Mouse (Mus musculus) midbrain, embryonic 16.5 days (tissue): Measurements from ENCODE around the gene Asf1b. TPM values are rescaled to one million over a fixed set of nuclear protein-coding genes. Genes with fewer than 3 reads are reported as not detected.

Source experiments
- ATAC-seq: fragments of 200-750 bp; cut with Nextera tagmentation; 2 replicates; pipeline ENCODE4 v1.8.0; 2017; ENCODE audit warnings: moderate TSS enrichment
- H3K27ac ChIP-seq: fragments of 300-500 bp; sonication (generic); 2 replicates; pipeline ENCODE4 v1.5.1; 2014; ENCODE audit warnings: mild to moderate bottlenecking, low read length, mixed read lengths
- H3K27me3 ChIP-seq: fragments of 300-500 bp; sonication (generic); 2 replicates; pipeline ENCODE4 v1.6.1; 2014; ENCODE audit warnings: low read depth, low read length, mixed read lengths; ENCODE audit not compliant: control insufficient read depth, insufficient read depth
- H3K36me3 ChIP-seq: fragments of 300-500 bp; sonication (generic); 2 replicates; pipeline ENCODE4 v1.6.1; 2014; ENCODE audit warnings: mild to moderate bottlenecking, low read length, moderate library complexity, mixed read lengths; ENCODE audit not compliant: control insufficient read depth, insufficient read depth
- H3K4me1 ChIP-seq: fragments of 300-500 bp; sonication (generic); 2 replicates; pipeline ENCODE4 v1.6.1; 2014; ENCODE audit warnings: mild to moderate bottlenecking, low read length, mixed read lengths; ENCODE audit not compliant: control insufficient read depth, insufficient read depth
- H3K4me2 ChIP-seq: fragments of 300-500 bp; sonication (generic); 2 replicates; pipeline ENCODE4 v1.6.1; 2014; ENCODE audit warnings: mild to moderate bottlenecking, low read length, mixed read lengths
- H3K4me3 ChIP-seq: fragments of 300-500 bp; sonication (generic); 2 replicates; pipeline ENCODE4 v1.5.1; 2014; ENCODE audit warnings: low read depth, mild to moderate bottlenecking, low read length, moderate library complexity, mixed read lengths
- H3K9ac ChIP-seq: fragments of 300-500 bp; sonication (generic); 2 replicates; pipeline ENCODE4 v1.6.1; 2014; ENCODE audit warnings: low read depth, low read length, mixed read lengths
- H3K9me3 ChIP-seq: fragments of 300-500 bp; sonication (generic); replicated peaks from 2 replicates; pipeline ENCODE4 v1.6.1; 2014; ENCODE audit warnings: mild to moderate bottlenecking, low read length, mixed read lengths; ENCODE audit not compliant: control insufficient read depth, poor library complexity, severe bottlenecking
- WGBS: fragments of 180-500 bp; shearing (Covaris S2); extraction: QIAGEN DNeasy Blood & Tissue Kit; methylation state at CpG from one replicate; pipeline ENCODE4 v1.1.7; 2014; 5-methylcytosine and 5-hydroxymethylcytosine counted together
- polyA plus RNA-seq: library from polyadenylated mRNA; unstranded; fragments of >200 nt; fragmentation: Nextera tagmentation; extraction: Ambion mirVana; gene quantifications from 2 replicates; pipeline ENCODE4 v1.2.1, GENCODE M21; 2015

Gene Asf1b
- polyA plus RNA-seq, 1 experiment from 2014 or later: 6.1 TPM

DNA sequence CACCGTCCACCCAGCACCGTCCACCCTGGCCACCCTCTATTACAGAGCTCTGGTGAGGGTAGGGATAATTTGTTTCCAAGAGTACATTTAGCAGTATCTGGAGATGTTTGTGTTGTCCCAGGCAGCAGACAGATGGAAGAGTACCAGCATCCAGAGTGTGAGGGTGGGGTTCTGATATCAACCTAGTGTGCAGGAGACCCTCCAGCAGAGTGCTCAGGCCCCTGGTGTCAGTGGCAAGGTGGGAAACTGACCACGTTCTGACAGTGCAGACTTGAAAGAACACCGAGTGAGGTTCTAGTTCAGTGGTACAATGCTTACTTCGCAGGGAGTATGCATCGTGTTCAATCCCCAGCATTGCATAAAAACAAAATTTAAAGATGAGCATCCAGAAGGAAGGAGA, 16.4 kb downstream of the Asf1b start:
- no peak for ATAC-seq
- Histone ChIP-seq H3K4me3 (peak overlapping the region; percentile 92), H3K27me3 (no peaks in the 10 kb centered on the region), H3K9ac (peak overlapping the region; percentile 92), H3K4me1 (peaks cover 19% of the 10 kb centered on the region), H3K27ac (peak overlapping the region; percentile 88; the same call in 1 of the 2 replicates), H3K9me3 (no peaks in the 10 kb centered on the region), H3K4me2 (peak overlapping the region; percentile 65), H3K36me3 (no peaks in the 10 kb centered on the region)
- WGBS: 70% methylated on average over 6 of the region's 6 CpGs

DNA sequence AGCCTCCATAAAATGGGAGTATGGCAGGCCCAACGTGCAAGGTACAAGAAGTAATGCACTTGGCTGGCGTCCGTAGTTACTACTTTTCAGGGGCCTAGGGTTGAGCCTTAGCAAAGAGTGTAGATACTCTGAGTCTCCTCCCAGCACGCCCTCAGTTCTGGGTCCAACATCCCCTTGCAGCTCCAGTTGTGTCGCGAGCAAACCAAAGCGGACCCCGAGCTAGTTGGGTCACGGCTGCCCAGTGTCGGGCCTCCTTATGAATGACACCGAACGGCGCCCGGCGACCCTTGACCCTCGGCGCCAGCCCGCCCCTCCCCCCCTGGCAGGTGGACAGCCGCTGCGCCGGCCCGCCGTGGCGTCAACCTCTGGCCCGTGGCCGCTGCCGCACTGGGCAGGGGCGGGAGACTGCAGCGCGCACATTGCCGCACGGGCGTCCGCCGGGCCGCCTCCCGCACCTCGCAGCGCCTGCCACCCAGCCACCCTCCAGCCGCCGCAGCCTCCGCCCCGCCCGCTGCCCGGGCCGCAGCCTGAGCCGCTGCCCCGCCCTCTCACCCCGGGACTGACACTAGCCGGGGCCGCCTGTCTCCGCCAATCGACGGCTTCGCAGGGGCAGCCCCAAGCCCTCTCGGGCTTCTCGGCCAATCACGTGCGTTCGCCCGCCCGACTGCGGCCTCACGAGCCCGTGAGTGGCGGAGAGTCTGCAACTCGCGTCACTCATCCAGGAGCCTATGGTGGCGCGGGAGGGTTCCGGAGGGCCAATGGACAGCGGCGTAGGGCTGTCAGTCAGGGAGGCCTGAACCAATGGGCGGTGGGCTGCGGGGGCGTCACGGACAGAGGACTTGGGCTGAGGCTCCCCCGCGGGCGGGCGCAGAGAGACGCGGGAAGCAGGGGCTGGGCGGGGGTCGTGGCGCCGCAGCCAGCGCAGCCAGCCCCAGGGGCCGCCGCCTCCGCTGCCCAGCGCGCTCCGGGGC, 17.1 kb downstream of the Asf1b start, which contains the start of gene Prkaca:
Gene Prkaca (plus strand): TSS at position 844 of the 971 bp plus-strand sequence.
- Histone ChIP-seq H3K9ac (peak within 1 kb of the TSS; percentile 93), H3K27me3 (no peaks in the 10 kb centered on the region), H3K4me3 (peak within 1 kb of the TSS; percentile 92), H3K4me1 (peaks cover 26% of the 10 kb centered on the region), H3K4me2 (peak within 1 kb of the TSS; percentile 86), H3K36me3 (no peaks in the 10 kb centered on the region), H3K9me3 (no peaks in the 10 kb centered on the region), H3K27ac (peak within 1 kb of the TSS; percentile 88)
- WGBS: under 1% methylated on average over 71 of the region's 94 CpGs
- peak; percentile 100 for ATAC-seq

DNA sequence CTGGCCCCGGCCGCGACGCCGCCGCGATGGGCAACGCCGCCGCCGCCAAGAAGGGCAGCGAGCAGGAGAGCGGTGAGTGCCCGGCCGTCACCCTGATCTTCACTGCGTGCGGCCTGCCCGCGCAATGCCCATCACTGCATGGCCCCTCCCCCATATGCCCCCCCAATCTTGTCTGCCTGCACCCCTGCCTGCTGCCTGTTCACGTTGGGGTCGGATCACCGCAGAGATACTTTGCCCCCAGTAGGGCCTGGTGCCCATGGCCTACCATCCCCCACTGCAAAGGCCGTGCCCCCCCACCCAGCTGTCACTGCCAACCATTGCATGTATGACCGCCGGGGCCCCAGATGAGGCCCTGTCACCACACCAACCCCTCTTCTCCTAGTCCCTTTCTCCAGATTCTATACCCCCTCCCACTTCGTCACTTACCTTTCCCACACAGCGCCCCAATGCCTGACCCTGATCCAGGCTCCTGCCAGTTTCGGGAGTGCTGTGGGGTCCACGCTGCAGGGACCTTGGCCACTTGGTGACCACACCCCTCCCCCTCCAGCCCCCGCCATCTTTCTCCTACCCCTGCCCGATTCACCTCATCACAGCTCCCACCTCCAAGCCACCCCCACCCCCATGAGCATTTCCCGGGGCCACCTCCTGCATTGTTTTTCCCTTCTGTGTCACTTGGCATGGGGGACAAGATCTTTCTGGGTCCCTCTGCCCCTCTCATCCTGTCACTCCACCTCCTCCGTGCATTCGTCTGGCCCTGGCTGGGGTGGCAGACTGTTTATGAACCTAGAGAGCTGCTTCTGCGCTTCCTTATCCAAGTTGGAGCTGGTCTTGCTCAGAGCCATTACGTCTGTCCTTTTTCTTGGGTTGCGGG, 18.1 kb downstream of the Asf1b start:
- ATAC-seq: peak; percentile 49
- H3K36me3 ChIP-seq: no peaks in the 10 kb centered on the region
- H3K4me1 ChIP-seq: peaks cover 36% of the 10 kb centered on the region
- peak overlapping the region; percentile 86 for H3K4me2 ChIP-seq
- WGBS: 2% methylated on average over 37 of the region's 37 CpGs
- H3K9ac ChIP-seq: peak overlapping the region; percentile 93
- no peaks in the 10 kb centered on the region for H3K27me3 ChIP-seq
- H3K4me3 ChIP-seq: peak overlapping the region; percentile 92
- H3K9me3 ChIP-seq: no peaks in the 10 kb centered on the region
- H3K27ac ChIP-seq: peak overlapping the region; percentile 82

DNA sequence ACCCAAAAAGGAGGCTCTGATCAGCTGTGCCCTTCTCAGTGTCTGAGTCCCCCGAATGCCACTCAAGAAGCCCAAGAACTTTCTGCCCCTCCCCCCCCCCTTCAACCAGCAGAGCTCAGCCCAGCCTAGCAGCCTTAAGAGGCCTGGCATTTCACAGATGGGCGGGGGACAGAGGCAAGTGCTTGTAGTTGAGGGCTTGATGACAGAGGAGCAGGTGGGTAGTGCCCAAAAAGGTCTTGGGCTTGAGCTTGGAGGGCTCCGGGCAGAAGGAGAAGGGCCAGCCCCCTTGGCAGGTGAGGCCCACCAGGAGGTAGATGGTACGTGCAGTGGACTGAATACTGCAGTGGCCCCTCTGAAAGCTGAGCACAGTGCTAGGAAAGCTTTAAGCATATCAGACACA, 19.2 kb downstream of the Asf1b start:
- 84% methylated on average over 4 of the region's 4 CpGs for WGBS
- ATAC-seq: no peak
- no peaks in the 10 kb centered on the region for H3K9me3 ChIP-seq
- peak overlapping the region; percentile 92; the same call in 1 of the 2 replicates for H3K4me3 ChIP-seq
- no peak overlapping the region for H3K27ac ChIP-seq
- H3K36me3 ChIP-seq: no peaks in the 10 kb centered on the region
- H3K9ac ChIP-seq: no peak overlapping the region
- no peaks in the 10 kb centered on the region for H3K27me3 ChIP-seq
- H3K4me1 ChIP-seq: peaks cover 36% of the 10 kb centered on the region
- peak overlapping the region; percentile 86 for H3K4me2 ChIP-seq

DNA sequence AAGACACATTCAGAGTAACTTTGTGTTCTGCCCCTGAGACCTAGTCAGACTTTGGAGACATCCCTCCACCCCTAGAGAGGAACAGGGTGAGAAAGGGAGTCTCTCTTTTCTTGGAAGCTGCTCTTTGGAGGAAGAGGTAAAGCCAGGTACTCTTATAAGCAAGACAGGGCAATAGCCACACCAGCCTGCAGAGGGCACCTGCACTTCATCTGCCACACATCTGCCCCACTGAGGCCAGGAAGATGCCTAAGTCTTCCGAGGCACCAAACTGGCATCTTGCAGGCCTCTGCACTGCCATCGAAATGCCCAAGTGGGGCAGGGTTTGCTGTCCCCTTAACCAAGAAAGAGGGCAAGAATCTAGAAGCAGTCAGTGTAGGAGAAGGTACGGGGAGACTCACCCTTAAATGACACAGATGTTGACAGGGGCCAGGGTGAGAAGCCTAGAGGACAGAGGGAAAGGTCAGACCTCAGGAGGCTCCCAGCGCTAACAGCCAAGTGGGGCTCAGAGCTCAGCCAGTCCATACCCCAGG, 20.9 kb downstream of the Asf1b start:
- peaks cover 7% of the 10 kb centered on the region for H3K36me3 ChIP-seq
- no peaks in the 10 kb centered on the region for H3K9me3 ChIP-seq
- ATAC-seq: no peak
- H3K4me1 ChIP-seq: peaks cover 36% of the 10 kb centered on the region
- 85% methylated on average over 4 of the region's 4 CpGs for WGBS
- no peaks in the 10 kb centered on the region for H3K27me3 ChIP-seq
- H3K9ac ChIP-seq: no peak overlapping the region
- no peak overlapping the region for H3K4me2 ChIP-seq
- no peak overlapping the region for H3K27ac ChIP-seq
- no peak overlapping the region for H3K4me3 ChIP-seq

DNA sequence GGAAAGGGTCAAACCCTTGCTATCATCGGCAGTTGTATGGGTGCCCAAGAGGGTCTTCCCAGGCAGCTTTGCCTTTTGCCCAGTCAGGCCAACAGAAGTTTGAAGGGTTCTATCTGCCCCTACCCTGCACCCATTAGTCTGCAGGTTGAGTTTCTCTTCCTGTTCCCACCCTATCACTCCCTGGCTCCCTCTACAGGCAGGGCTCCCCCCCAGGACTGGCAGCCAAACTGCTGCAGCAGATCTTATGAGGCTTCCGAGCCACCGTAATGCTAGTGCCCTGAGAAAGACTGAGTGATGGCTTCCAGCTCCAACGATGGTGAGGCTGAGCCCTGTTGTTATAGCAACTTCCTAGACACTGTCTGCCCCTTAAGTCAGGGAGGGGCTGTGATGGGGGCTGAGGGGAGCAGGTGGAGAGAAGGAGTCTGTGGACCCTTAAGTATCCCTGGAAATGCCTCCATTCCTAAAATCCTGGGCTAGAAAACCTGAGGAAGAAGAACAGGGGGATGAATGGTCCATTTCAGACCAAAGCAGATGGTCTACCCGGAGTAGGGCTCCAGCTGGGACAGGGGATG, 21.6 kb downstream of the Asf1b start:
- Histone ChIP-seq H3K9me3 (no peaks in the 10 kb centered on the region), H3K27ac (no peak overlapping the region), H3K4me1 (peaks cover 31% of the 10 kb centered on the region), H3K4me3 (no peak overlapping the region), H3K4me2 (no peak overlapping the region), H3K27me3 (no peaks in the 10 kb centered on the region), H3K9ac (no peak overlapping the region), H3K36me3 (peaks cover 14% of the 10 kb centered on the region)
- no peak for ATAC-seq
- WGBS: 87% methylated on average over 5 of the region's 5 CpGs

DNA sequence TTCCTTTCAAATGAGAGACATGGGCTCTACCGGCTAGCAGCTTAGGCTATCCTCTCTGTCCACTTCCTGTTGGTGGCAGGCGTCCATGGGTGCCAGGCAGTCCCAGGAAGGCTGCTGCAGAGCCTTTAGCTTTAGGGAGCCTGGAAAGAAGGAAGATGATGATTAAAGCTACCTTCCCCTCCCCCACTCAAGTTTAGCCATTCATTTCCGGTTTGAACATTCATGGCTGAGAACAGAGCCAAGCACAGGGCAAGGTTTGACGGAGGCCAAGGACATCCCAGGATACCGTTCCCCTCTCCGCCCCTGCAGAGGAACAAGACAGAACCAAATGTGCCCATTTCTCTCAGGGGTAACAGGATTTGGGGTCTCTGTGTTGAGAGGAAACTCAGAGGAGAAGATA, 22.3 kb downstream of the Asf1b start:
- Histone ChIP-seq H3K27me3 (no peaks in the 10 kb centered on the region), H3K4me3 (no peak overlapping the region), H3K9ac (no peak overlapping the region), H3K27ac (no peak overlapping the region), H3K36me3 (peaks cover 15% of the 10 kb centered on the region), H3K4me1 (peaks cover 29% of the 10 kb centered on the region), H3K9me3 (no peaks in the 10 kb centered on the region), H3K4me2 (no peak overlapping the region)
- WGBS: 68% methylated on average over 6 of the region's 6 CpGs
- no peak for ATAC-seq

DNA sequence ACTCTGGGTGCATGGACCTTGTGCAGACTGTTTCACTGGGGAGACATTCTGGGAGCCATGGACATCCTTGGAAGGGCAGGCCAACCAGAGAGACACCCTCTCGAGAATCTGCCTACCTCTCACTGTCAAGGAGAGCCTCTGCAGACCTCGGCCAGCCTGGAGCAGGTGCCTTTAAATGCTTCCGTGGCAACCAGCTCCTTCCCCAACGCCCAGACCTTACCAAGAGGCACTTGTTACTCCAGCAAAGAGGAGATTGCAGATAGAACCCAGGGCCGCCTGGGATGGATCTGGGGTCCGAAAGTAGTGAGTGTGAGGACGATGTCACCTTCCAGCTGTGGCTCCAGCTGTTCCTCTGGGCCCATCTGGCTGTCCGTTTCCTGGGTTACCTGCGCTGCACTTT, 22.9 kb downstream of the Asf1b start:
- H3K4me3 ChIP-seq: no peak overlapping the region
- no peak overlapping the region for H3K9ac ChIP-seq
- H3K27ac ChIP-seq: no peak overlapping the region
- no peak overlapping the region for H3K4me2 ChIP-seq
- no peaks in the 10 kb centered on the region for H3K9me3 ChIP-seq
- ATAC-seq: no peak
- peaks cover 29% of the 10 kb centered on the region for H3K4me1 ChIP-seq
- 75% methylated on average over 9 of the region's 9 CpGs for WGBS
- H3K27me3 ChIP-seq: no peaks in the 10 kb centered on the region
- H3K36me3 ChIP-seq: peaks cover 17% of the 10 kb centered on the region
